Mouse (Mus musculus): Measurements from ENCODE around the gene Rbm41. TPM values are rescaled to one million over a fixed set of nuclear protein-coding genes. Genes with fewer than 3 reads are reported as not detected.

Gene Rbm41
- total RNA-seq (2022) = 10 to 100 TPM in 1 of 4 experiments, 1 to 10 TPM in 3; 7.7 to 14.4 (median 9.5) TPM

DNA sequence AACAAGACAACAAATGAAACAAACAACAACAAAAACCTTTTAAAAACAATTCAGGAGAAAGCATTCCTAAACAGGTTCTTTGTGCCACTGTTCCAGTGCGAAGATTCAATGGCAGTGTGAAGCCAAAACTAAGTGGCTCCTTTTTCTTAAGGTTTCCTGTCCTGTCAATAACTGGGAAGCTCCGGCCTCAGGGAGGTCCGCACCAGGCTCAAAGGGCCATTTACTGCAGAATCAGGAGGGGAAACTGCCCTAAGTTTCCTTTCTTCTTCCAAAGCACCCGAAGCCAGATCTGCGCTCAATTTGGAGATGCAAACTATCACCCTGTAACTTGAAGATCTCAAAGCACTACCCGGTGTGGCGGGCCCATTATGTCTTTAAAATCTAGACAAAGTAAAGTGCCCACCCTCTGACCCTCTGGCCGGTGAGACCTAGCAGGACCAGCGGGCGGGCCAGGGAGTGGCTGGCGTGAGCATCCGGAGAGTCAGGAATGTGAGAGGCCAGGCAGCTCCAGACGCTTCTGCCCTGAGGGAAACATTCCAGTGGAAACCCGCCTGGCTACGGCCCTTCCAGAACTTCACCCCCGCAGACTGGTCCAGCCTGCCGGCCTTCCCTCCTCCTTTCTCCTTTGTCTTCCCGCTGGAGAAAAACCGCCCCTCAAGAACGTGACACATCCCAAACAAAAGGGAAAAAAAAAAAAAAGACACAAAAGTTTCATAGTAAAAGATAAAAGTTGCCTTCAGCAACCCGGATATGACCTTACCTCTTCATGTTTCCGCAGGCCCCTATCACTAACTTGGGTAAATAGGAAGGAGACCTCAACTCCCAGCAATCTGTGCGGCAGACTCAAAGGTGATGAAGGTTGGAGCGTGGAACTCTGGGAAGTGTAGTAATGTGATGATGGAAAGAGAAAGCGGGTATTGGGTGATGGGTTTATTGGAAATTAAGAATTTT, at the start of gene Rbm41:
Gene Rbm41 (minus strand): TSS at position 856 of the 951 bp plus-strand sequence.
- peak; percentile 11 to 29 for DNase-seq (ENCODE audit: low spot score in 2 of 2)

DNA sequence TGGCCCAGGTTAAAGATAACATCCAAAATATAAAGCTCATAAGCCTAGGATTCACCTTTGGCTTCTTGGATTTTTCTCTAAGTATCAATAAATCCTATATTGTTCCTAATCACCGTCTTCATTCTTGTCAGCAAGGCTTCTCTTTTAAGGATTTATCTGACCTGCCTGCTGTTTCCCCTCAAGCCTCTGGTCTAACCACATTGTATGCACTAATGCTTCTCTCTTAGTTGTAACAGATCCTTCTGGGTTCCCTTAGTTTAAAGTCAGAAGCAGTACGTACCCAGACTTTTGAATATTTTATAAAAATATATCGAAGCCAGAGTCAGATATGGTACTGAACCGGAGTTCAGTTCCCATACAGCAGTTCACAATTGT, 283 bp upstream of the Rbm41 start:
- DNase-seq (ENCODE audit: low spot score in 2 of 2) = no peak

DNA sequence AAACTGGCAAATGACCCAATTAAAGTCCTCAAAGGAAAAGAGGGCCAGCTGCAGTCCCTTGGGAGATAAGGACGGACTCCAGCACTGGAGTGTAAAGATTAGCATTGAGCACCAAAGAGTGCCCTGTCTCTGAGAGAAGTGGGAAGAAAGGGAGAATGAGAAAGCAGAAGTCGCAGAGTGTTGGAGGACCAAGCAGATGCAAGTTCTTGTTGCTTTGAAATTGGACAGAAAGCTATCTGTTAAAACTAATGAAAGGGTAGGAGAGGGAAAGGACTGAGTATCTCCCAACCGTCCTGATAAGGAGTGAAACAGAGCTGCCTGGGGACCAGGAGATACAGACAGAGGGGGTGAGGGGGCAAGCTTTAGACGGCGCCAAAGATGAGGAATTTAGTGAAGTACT, 16.3 kb downstream of the Rbm41 start:
- no peak for DNase-seq (ENCODE audit: low spot score in 2 of 2)

DNA sequence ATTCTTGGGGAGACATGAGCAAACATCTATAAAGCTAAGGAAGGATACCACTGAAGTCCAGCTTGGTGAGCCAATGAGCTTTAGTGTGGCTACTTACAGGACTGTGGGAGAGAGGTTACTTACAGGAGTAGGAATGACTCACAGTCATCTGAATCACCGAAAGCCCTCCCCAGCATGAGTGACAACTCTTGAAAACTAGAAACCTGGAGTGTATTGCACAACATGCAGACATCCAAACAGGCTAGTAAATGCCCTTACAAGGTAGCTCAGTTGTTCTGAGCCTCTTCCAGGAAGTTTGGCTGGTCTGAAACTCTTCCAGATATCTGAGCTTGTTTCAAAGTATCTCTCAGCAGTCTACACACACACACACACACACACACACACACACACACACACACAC, 64.9 kb downstream of the Rbm41 start:
- DNase-seq (ENCODE audit: low spot score in 2 of 2) = no peak

DNA sequence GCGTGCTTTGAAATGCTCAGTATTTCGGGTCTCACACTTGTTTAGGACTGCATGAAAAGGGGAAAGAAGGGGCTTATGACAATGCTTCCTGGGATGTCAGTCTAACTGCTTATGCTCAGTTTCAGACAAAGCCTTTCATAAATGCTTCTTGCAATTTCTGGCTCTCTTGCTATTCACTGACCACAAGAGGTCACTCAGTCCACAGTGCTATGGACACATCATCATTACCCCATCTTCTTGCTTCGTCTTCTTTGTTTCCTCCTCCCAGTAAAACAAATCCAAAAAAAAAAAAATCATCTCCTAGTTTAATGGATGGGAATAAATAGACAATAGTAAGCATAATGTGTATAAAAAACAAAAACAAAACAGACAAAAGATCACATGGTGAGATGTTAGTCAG, 65.9 kb downstream of the Rbm41 start:
- DNase-seq (ENCODE audit: low spot score in 2 of 2) = no peak

DNA sequence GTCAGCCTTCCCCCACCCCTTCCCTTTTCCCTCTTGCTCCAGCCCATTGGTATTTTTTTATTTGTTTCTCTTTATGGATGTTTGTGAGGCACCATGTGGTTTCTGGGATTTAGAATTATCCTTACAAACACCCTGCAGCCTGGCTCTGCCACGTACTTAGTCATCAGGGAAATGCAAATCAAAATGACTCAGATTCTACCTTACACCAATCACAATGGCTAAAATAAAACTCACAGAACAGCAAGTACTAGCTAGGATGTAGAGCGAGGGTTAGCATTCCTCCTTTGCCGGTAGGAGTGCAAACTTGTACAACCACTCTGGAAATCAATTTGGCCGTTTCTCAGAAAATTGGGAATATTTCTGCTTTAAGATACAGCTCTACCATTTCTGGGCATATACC, 77.8 kb downstream of the Rbm41 start:
- DNase-seq (ENCODE audit: low spot score in 2 of 2) = no peak

DNA sequence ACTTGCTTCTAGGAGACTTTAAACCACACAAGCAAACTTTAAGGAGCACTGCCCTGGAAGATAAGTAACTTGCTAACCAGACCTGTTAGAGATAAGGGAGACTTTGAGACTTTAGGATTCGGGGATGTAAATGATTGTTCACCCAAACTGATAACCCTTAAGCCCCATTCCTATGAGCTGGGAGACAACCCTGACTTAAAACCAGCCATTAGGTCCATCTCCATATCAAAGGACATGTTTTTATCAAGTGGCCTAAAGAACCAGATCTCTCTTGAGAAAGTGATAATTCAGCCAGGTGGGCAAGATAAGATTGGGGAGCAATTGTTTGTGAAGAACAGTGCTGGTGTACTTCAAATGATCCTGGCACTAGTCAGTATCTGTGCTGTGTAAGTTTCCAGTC, 107.0 kb downstream of the Rbm41 start:
- DNase-seq (ENCODE audit: low spot score in 2 of 2) = no peak

DNA sequence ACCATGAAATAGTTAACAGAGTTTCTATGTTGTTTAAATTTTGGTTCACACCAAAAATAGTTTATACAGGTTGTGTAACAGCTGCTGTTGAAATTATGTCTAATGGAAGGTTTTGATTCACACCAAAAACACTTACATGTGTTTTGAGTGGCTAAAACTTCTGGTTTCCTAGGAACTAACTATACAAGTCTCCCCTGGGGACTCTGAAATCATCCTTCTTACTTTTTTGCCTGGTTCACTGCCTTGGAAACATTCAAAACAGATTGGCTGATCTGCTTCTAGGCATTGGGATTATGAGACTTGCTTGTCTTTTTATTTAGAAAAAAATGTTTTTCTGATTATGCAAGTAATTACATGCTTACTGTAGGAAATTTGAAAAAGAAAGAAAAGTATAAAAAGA, 115.2 kb downstream of the Rbm41 start:
- DNase-seq (ENCODE audit: low spot score in 2 of 2) = no peak

DNA sequence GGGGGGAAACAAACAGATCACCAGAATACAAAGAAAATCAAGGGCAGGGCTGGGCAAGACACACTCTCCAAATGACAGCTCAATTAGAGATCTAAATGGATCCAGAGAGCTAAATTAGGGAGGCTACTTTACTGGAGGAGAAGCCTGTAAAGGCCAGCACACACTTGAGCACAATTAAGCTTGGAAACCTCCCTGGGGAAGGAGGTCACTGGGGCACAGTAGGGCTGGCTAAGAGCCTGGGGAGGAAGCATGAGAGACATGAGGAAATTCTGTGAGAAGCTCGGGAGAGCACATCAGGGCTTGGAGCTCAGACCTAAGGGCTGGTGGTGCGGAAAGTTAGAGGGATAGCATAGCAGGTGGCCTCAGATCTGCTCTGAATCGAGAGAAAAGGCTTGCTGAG, 120.5 kb downstream of the Rbm41 start:
- no peak for DNase-seq (ENCODE audit: low spot score in 2 of 2)

DNA sequence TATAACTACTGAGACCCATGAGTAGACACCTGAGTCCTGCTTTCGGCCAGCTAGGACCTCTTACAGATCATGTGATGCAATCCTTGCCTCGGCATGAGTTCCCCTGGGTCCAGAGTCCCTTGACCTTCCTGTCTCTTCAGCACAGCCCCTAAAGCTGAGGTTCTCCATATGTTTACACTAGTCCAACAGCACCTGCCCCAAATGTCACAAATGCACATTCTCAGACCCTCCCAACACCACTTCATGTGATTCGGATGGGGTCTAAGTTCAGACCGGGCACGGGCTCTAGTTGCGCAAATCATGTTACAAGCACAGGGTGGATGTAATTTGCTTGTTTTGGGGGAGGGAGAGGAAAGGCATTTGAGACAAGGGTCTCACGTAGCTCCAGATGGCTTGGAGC, 121.3 kb downstream of the Rbm41 start:
- DNase-seq (ENCODE audit: low spot score in 2 of 2) = no peak

DNA sequence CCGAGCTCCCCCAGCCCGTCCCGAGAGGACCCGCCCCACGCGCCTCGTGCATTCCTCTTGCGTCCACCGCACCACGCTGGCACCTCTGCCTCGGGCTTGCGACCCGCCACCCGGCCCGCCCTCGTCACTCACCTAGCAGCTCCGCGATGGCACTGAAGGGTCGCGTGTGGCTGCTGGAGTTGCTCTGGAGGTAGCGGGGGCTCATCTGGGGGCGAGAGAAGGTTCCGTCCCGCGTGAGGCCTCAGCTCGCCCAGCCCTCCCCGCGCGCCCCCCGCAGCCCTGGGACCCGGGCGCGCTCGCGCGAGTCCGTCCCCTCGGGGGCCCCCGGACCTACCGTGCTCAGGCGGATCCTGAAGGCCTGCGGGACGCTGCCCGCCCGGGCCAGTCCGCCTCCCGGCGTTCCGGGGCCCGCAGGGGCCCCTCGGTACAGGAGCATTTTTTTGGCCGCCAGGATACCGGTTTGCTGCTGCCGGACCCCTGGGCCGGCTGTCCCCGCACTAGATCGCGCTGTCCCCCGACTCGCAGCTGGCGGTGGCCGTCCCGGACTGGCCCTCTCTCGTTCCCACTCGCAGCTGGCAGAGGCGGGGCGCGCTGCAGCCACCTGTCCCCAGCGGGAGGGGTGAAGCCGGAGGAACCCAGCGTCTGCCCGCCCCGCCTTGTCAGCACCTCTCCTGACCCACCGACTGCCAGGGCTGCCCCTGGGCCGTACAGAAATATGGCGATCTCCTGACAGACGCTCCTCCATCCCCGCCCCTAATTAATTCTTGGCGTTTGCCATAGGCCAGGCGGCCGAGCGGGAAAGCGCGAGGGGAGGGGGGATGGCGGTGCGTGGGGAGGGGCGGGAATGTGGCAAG, 127.2 kb downstream of the Rbm41 start, which contains the start of gene Morc4:
Gene Morc4 (minus strand): TSS at position 740 of the 854 bp plus-strand sequence.
- peak; percentile 21 for DNase-seq (ENCODE audit: low spot score in 2 of 2)

DNA sequence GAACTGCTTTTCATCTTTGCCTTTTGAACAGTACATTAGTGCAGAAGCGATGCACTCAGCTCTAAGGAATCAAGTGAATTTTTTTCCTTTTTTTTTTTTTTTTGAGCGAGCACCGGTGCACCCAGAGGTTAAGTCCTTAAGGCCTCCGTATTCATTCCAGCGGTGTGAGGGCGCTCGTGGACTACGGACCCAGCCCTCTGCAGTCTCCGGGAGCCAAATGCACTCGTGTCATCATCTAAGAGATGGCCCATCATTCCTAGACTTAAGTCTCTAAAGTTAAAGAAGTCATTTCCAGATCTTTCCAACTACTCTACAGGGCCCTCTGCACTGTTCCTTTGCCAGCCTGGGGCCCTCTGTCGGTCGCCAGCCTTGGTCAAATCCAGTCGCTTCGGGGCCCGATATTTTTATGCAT, 128.1 kb downstream of the Rbm41 start:
- no peak for DNase-seq (ENCODE audit: low spot score in 2 of 2)

DNA sequence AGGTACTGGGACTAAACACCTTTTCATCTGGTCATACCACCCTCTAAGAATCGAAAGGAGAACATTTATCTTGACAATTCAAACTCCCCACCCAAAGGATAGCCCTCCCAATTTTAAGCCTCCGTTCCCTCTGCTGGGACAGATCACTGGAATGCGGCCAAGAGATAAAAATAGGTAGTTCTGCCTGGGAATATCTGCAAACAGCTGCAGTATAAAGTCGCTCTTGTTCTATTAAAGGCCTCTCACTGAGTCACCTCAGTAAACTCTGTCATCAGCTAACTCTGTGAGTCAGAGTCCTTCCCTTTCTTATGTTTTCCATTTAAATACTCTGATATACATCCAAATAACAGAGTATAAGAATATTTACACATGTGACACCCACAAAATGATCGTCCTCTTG, 139.0 kb downstream of the Rbm41 start:
- no peak for DNase-seq (ENCODE audit: low spot score in 2 of 2)

DNA sequence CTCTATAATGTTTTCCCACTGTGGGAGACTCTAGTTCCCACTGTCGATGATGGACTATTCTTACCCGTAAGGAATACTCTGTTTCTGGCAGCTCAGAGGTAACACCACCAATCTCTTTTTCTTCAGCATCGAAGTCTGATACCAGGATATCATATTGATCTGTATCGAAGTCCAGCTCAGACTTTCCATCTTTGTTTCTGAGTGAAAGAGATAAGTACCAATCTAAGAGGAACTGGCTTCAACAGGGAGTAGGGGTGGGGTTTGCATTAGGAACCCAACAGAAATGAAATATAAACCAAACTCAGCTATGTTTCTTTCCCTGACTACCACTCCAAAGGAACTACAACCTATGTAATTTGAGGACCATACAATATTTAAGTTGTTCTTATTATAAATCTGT, 143.6 kb downstream of the Rbm41 start:
- DNase-seq (ENCODE audit: low spot score in 2 of 2) = no peak

DNA sequence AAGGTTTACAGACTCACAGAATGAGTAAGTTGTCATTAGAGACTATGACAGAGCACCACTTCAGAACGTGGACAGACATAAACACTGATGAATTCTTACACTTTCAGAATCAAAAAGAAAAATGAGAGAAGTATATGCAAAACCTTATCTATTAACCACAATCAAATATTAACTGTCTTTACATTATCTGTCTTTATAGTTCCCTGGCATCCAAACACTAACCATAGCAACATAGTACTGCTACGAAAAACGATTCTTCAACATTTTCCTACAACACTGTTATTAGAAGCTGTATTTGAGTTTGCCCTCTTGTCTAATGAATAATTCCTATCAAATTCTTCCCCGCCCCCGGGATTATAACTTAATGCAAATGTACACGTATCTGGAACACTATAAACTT, 157.3 kb downstream of the Rbm41 start:
- no peak for DNase-seq (ENCODE audit: low spot score in 2 of 2)

Other genes with a start within 250 kb of the Rbm41 start
- gene Ripply1, start 216.2 kb downstream of the Rbm41 start, total RNA-seq (2022) = not detected
- 1 to 10 TPM in 1 of 4 experiments, under 1 TPM in 3; 0.58 to 1.2 (median 0.86) TPM for gene Cldn2, start 197.8 kb downstream of the Rbm41 start, total RNA-seq (2022)
- 1 to 10 TPM; 4.2 to 7.5 (median 5.2) TPM for gene Morc4, start 126.9 kb downstream of the Rbm41 start, total RNA-seq (2022)
- 1 to 10 TPM in 3 of 4 experiments, under 1 TPM in 1; 0.67 to 1.5 (median 1.1) TPM for gene Nup62cl, start 64.1 kb upstream of the Rbm41 start, total RNA-seq (2022)
- gene Pih1h3b, start 64.3 kb upstream of the Rbm41 start, total RNA-seq (2022) = not detected

Measured in layer of hippocampus, adult 8-10 months (tissue).